Mouse (Mus musculus) NIH3T3 (cell line): ENCODE results near the gene Sepsecs.

Source experiments
- DNase-seq: peaks from one replicate; pipeline ENCODE4 v3.0.0-alpha.2; 2012; ENCODE audit warnings: low read depth

Sepsecs gene

DNA sequence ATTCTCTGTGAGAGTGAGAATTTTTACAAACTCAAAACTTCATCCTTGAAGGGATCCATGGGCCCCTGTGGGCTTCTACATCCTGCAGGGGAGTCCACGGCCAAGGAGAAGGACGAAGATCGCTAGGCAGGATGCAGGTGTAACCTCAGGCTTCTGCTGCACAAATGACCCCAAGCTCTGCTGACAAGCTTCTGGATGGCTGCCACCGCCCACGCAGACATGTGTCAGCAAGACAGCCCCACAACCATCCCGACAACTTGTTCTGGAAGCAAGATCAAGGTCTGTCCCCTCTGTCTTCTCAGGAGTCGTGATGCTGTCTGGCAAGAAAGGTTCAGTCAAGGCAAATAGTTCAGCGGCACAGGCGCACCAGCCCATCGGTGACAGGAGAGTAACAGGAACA lies 59.8 kb downstream of the Sepsecs start:
- no peak for DNase-seq

DNA sequence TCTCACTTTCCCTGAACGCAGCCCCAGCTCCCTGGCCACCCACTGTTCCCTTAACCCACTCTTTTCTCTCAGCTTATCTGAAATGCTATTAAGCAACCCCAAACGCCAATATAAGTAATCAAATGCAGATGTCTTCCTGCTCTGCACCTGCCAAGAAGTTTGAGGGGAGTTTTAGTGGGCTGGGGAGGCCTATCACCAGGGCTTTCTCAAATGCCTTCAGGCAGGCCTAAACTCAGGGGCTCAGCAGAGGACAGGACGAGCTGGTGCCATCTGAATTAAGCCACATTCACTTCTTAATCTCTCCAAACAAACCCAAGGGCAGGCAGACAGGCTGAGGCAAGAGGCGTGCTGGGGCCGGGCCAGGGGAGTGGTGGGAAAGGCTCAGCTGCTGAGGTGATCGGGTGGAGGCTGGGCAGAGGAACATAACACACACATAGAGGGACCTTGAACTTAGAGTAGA lies 64.9 kb downstream of the Sepsecs start:
- DNase-seq: peak; percentile 61

DNA sequence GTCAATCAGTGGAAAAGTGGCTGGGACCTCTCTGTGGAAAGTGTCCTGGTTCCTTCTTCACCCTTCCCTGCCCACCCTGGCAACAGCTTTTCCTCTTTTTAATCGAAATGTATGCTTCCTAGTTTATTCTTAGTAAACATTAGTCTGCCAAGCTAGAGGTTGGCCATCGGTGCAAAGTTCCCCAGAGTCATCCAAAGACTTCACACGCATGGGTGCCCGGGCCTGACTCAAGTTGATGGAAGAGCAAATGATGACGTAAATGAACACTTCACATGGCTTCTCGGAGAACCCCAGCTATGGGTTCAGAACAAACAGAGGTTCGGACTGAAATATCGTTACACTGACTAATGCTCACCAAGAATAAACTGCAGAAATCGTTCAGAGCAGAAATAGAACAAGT lies 78.9 kb downstream of the Sepsecs start:
- DNase-seq: no peak
